Mouse (Mus musculus): ENCODE results near the gene Paqr6.
A peak's percentile ranks its signal among the peaks of the same experiment; 100 is the strongest.

The Paqr6 gene

GRCm38 (mm10) chr3:88364337-88364736 is at the start of gene Paqr6:
TSS of gene Paqr6 (plus strand) at chr3:88364584.
- DNase-seq (ENCODE audit: low spot score) = peak; percentile 81

- peak; percentile 41 for DNase-seq (ENCODE audit: low spot score)
Measured at GRCm38 (mm10) chr3:88324951-88325405, 39.4 kb upstream of the Paqr6 start, which contains the start of gene Glmp. TSS of gene Glmp (plus strand) at chr3:88325023.

- no peak for DNase-seq (ENCODE audit: low spot score)
Measured at GRCm38 (mm10) chr3:88328956-88329355, 35.4 kb upstream of the Paqr6 start.

GRCm38 (mm10) chr3:88331282-88331681 is 33.1 kb upstream of the Paqr6 start:
- no peak for DNase-seq (ENCODE audit: low spot score)

- no peak for DNase-seq (ENCODE audit: low spot score)
Measured at GRCm38 (mm10) chr3:88334029-88334658, 30.2 kb upstream of the Paqr6 start.

- no peak for DNase-seq (ENCODE audit: low spot score)
Measured at GRCm38 (mm10) chr3:88334902-88335435, 29.4 kb upstream of the Paqr6 start.

- no peak for DNase-seq (ENCODE audit: low spot score)
Measured at GRCm38 (mm10) chr3:88335436-88336053, 28.8 kb upstream of the Paqr6 start.

- DNase-seq (ENCODE audit: low spot score) = peak; percentile 96
Measured at GRCm38 (mm10) chr3:88336058-88337013, 28.0 kb upstream of the Paqr6 start, which contains the start of the genes Tmem79 and Smg5. TSS of gene Tmem79 (minus strand) at chr3:88336148. TSS of gene Smg5 (plus strand) at chr3:88336260.

GRCm38 (mm10) chr3:88337367-88338020 is 26.9 kb upstream of the Paqr6 start:
- DNase-seq (ENCODE audit: low spot score) = no peak

GRCm38 (mm10) chr3:88338316-88338715 is 26.1 kb upstream of the Paqr6 start:
- DNase-seq (ENCODE audit: low spot score) = no peak

GRCm38 (mm10) chr3:88339006-88339405 is 25.4 kb upstream of the Paqr6 start:
- DNase-seq (ENCODE audit: low spot score) = no peak

- no peak for DNase-seq (ENCODE audit: low spot score)
Measured at GRCm38 (mm10) chr3:88350732-88351131, 13.7 kb upstream of the Paqr6 start.

- no peak for DNase-seq (ENCODE audit: low spot score)
Measured at GRCm38 (mm10) chr3:88352907-88353306, 11.5 kb upstream of the Paqr6 start.

GRCm38 (mm10) chr3:88354396-88355165 is 9.8 kb upstream of the Paqr6 start:
- DNase-seq (ENCODE audit: low spot score) = no peak

GRCm38 (mm10) chr3:88359584-88359983 is 4.8 kb upstream of the Paqr6 start:
- no peak for DNase-seq (ENCODE audit: low spot score)

- no peak for DNase-seq (ENCODE audit: low spot score)
Measured at GRCm38 (mm10) chr3:88359989-88360388, 4.4 kb upstream of the Paqr6 start.

GRCm38 (mm10) chr3:88361096-88361495 is 3.3 kb upstream of the Paqr6 start:
- DNase-seq (ENCODE audit: low spot score) = no peak

- no peak for DNase-seq (ENCODE audit: low spot score)
Measured at GRCm38 (mm10) chr3:88361612-88362313, 2.6 kb upstream of the Paqr6 start.

GRCm38 (mm10) chr3:88363700-88364099 is 684 bp upstream of the Paqr6 start:
- no peak for DNase-seq (ENCODE audit: low spot score)

GRCm38 (mm10) chr3:88365705-88366361 is 1.4 kb downstream of the Paqr6 start:
- peak; percentile 5 for DNase-seq (ENCODE audit: low spot score)

Data from ovary, postnatal 36 days (tissue).